Mouse (Mus musculus) neural tube, embryonic 13.5 days (tissue): Measurements from ENCODE around the gene Npas3. TPM values are rescaled to one million over a fixed set of nuclear protein-coding genes. Genes with fewer than 3 reads are reported as not detected.

Experiments used
- ATAC-seq: fragments of 200-750 bp; cut with Nextera tagmentation; 2 replicates; pipeline ENCODE4 v1.8.0; 2017; ENCODE audit warnings: low read depth, mild to moderate bottlenecking, moderate TSS enrichment, moderate library complexity
- H3K27ac ChIP-seq: fragments of 300-500 bp; sonication (generic); replicated peaks from 2 replicates; pipeline ENCODE4 v1.5.1; 2015; ENCODE audit warnings: moderate library complexity, mild to moderate bottlenecking, inconsistent platforms
- H3K27me3 ChIP-seq: fragments of 300-500 bp; sonication (generic); 2 replicates; pipeline ENCODE4 v1.6.1; 2015; ENCODE audit warnings: mild to moderate bottlenecking, inconsistent platforms
- H3K36me3 ChIP-seq: fragments of 300-500 bp; sonication (generic); 2 replicates; pipeline ENCODE4 v1.6.1; 2015; ENCODE audit warnings: mild to moderate bottlenecking, inconsistent platforms
- H3K4me1 ChIP-seq: fragments of 300-500 bp; sonication (generic); replicated peaks from 2 replicates; pipeline ENCODE4 v1.6.1; 2015; ENCODE audit warnings: inconsistent platforms
- H3K4me2 ChIP-seq: fragments of 300-500 bp; sonication (generic); 2 replicates; pipeline ENCODE4 v1.6.1; 2015; ENCODE audit warnings: inconsistent platforms, mild to moderate bottlenecking, moderate library complexity
- H3K4me3 ChIP-seq: fragments of 300-500 bp; sonication (generic); 2 replicates; pipeline ENCODE4 v1.5.1; 2015; ENCODE audit warnings: mild to moderate bottlenecking, inconsistent platforms
- H3K9ac ChIP-seq: fragments of 300-500 bp; sonication (generic); 2 replicates; pipeline ENCODE4 v1.6.1; 2015; ENCODE audit warnings: moderate library complexity, mild to moderate bottlenecking, inconsistent platforms
- H3K9me3 ChIP-seq: fragments of 300-500 bp; sonication (generic); 2 replicates; pipeline ENCODE4 v1.6.1; 2016; ENCODE audit warnings: inconsistent platforms
- WGBS: fragments of 180-500 bp; shearing (Covaris S2); methylation state at CpG from one replicate; pipeline ENCODE4 v1.1.7; 2015; 5-methylcytosine and 5-hydroxymethylcytosine counted together
- polyA plus RNA-seq: library from polyadenylated mRNA; unstranded; fragments of >200 nt; fragmentation: Nextera tagmentation; extraction: Ambion mirVana; gene quantifications from 2 replicates; pipeline ENCODE4 v1.2.1, GENCODE M21; 2015

The Npas3 gene
- polyA plus RNA-seq, 1 experiment from 2014 or later: 21.8 TPM

GRCm38 (mm10) chr12:53864436-53865136, 616.1 kb downstream of the Npas3 start:
- Histone ChIP-seq H3K4me1 (peaks cover 28% of the 10 kb centered on the region), H3K9me3 (no peaks in the 10 kb centered on the region)
- WGBS: 74% methylated on average over 5 of the region's 5 CpGs

GRCm38 (mm10) chr12:53865691-53866090, 617.2 kb downstream of the Npas3 start:
- Histone ChIP-seq H3K27me3 (no peaks in the 10 kb centered on the region), H3K27ac (no peak overlapping the region), H3K4me3 (no peak overlapping the region), H3K4me1 (peaks cover 36% of the 10 kb centered on the region), H3K9me3 (no peaks in the 10 kb centered on the region), H3K4me2 (no peak overlapping the region), H3K9ac (no peak overlapping the region), H3K36me3 (no peaks in the 10 kb centered on the region)
- no peak for ATAC-seq
- WGBS: 34% methylated on average over 2 of the region's 2 CpGs

More at GRCm38 (mm10) chr12:53864436-53865136, 616.1 kb downstream of the Npas3 start:
- no peaks in the 10 kb centered on the region for H3K27me3 ChIP-seq
- no peaks in the 10 kb centered on the region for H3K36me3 ChIP-seq
- H3K4me2 ChIP-seq: no peak overlapping the region
- no peak overlapping the region for H3K9ac ChIP-seq
- H3K4me3 ChIP-seq: no peak overlapping the region
- ATAC-seq: no peak
- H3K27ac ChIP-seq: no peak overlapping the region

GRCm38 (mm10) chr12:53869981-53870380, 621.5 kb downstream of the Npas3 start:
- ATAC-seq: no peak
- Histone ChIP-seq H3K36me3 (no peaks in the 10 kb centered on the region), H3K27me3 (no peaks in the 10 kb centered on the region), H3K9ac (no peak overlapping the region), H3K4me2 (no peak overlapping the region), H3K4me3 (no peak overlapping the region), H3K9me3 (no peaks in the 10 kb centered on the region), H3K4me1 (peaks cover 27% of the 10 kb centered on the region), H3K27ac (no peak overlapping the region)
- WGBS: 43% methylated on average over 4 of the region's 4 CpGs

- H3K4me2 ChIP-seq: no peak overlapping the region
- H3K9ac ChIP-seq: no peak overlapping the region
- WGBS: 41% methylated on average over 3 of the region's 3 CpGs
- no peaks in the 10 kb centered on the region for H3K36me3 ChIP-seq
- H3K27me3 ChIP-seq: no peaks in the 10 kb centered on the region
- H3K9me3 ChIP-seq: peaks cover 4% of the 10 kb centered on the region; the same call in 1 of the 2 replicates
- ATAC-seq: no peak
- no peak overlapping the region for H3K4me3 ChIP-seq
- no peak overlapping the region for H3K27ac ChIP-seq
- H3K4me1 ChIP-seq: peaks cover 1% of the 10 kb centered on the region; the same call in 1 of the 2 replicates
Observed at GRCm38 (mm10) chr12:53875226-53875625, 626.7 kb downstream of the Npas3 start.

- Histone ChIP-seq H3K27me3 (no peaks in the 10 kb centered on the region), H3K9me3 (peaks cover 4% of the 10 kb centered on the region; the same call in 1 of the 2 replicates), H3K36me3 (no peaks in the 10 kb centered on the region), H3K4me3 (no peak overlapping the region), H3K27ac (no peak overlapping the region), H3K4me1 (no peaks in the 10 kb centered on the region; the same call in 1 of the 2 replicates), H3K9ac (no peak overlapping the region), H3K4me2 (no peak overlapping the region)
- WGBS: 86% methylated on average over 5 of the region's 5 CpGs
- ATAC-seq: no peak
Observed at GRCm38 (mm10) chr12:53876693-53877092, 628.2 kb downstream of the Npas3 start.

- no peak for ATAC-seq
Observed at GRCm38 (mm10) chr12:53881684-53882083, 633.2 kb downstream of the Npas3 start.

GRCm38 (mm10) chr12:53882863-53883262, 634.4 kb downstream of the Npas3 start:
- Histone ChIP-seq H3K4me1 (no peaks in the 10 kb centered on the region; the same call in 1 of the 2 replicates), H3K4me2 (no peak overlapping the region), H3K36me3 (no peaks in the 10 kb centered on the region), H3K4me3 (no peak overlapping the region), H3K27ac (no peak overlapping the region), H3K27me3 (no peaks in the 10 kb centered on the region), H3K9ac (no peak overlapping the region), H3K9me3 (peaks cover 4% of the 10 kb centered on the region; the same call in 1 of the 2 replicates)
- ATAC-seq: no peak
- 86% methylated on average over 8 of the region's 8 CpGs for WGBS

More at GRCm38 (mm10) chr12:53881684-53882083, 633.2 kb downstream of the Npas3 start:
- no peaks in the 10 kb centered on the region for H3K36me3 ChIP-seq
- no peak overlapping the region for H3K9ac ChIP-seq
- H3K27ac ChIP-seq: no peak overlapping the region
- H3K4me3 ChIP-seq: no peak overlapping the region
- no peaks in the 10 kb centered on the region for H3K4me1 ChIP-seq
- H3K9me3 ChIP-seq: peaks cover 4% of the 10 kb centered on the region; the same call in 1 of the 2 replicates
- no peaks in the 10 kb centered on the region for H3K27me3 ChIP-seq
- H3K4me2 ChIP-seq: no peak overlapping the region
- WGBS: 71% methylated on average over 4 of the region's 4 CpGs

- no peak overlapping the region for H3K4me3 ChIP-seq
- H3K36me3 ChIP-seq: no peaks in the 10 kb centered on the region
- no peak overlapping the region for H3K27ac ChIP-seq
- no peaks in the 10 kb centered on the region for H3K9me3 ChIP-seq
- no peak overlapping the region for H3K9ac ChIP-seq
- WGBS: 57% methylated on average over 4 of the region's 4 CpGs
- ATAC-seq: no peak
- no peak overlapping the region for H3K4me2 ChIP-seq
- H3K27me3 ChIP-seq: no peaks in the 10 kb centered on the region
- no peaks in the 10 kb centered on the region; the same call in 1 of the 2 replicates for H3K4me1 ChIP-seq
Observed at GRCm38 (mm10) chr12:53888624-53889023, 640.1 kb downstream of the Npas3 start.

GRCm38 (mm10) chr12:53895909-53896308, 647.4 kb downstream of the Npas3 start:
- ATAC-seq: no peak
- no peak overlapping the region for H3K4me2 ChIP-seq
- WGBS: 90% methylated on average over 5 of the region's 5 CpGs
- H3K4me3 ChIP-seq: no peak overlapping the region
- H3K9me3 ChIP-seq: no peaks in the 10 kb centered on the region
- H3K27ac ChIP-seq: no peak overlapping the region
- H3K4me1 ChIP-seq: no peaks in the 10 kb centered on the region
- H3K9ac ChIP-seq: no peak overlapping the region
- H3K27me3 ChIP-seq: no peaks in the 10 kb centered on the region
- no peaks in the 10 kb centered on the region for H3K36me3 ChIP-seq

- 81% methylated on average over 8 of the region's 8 CpGs for WGBS
- Histone ChIP-seq H3K36me3 (no peaks in the 10 kb centered on the region), H3K27me3 (no peaks in the 10 kb centered on the region), H3K4me2 (no peak overlapping the region), H3K4me3 (no peak overlapping the region), H3K9ac (no peak overlapping the region), H3K9me3 (no peaks in the 10 kb centered on the region), H3K4me1 (peaks cover 10% of the 10 kb centered on the region; the same call in 1 of the 2 replicates), H3K27ac (no peak overlapping the region)
- ATAC-seq: no peak
Observed at GRCm38 (mm10) chr12:53908761-53909160, 660.3 kb downstream of the Npas3 start.

GRCm38 (mm10) chr12:53910192-53910591, 661.7 kb downstream of the Npas3 start:
- no peaks in the 10 kb centered on the region for H3K9me3 ChIP-seq
- WGBS: 81% methylated on average over 2 of the region's 2 CpGs

GRCm38 (mm10) chr12:53922153-53922552, 673.7 kb downstream of the Npas3 start:
- Histone ChIP-seq H3K4me1 (peaks cover 25% of the 10 kb centered on the region), H3K27me3 (no peaks in the 10 kb centered on the region), H3K9me3 (no peaks in the 10 kb centered on the region), H3K9ac (no peak overlapping the region), H3K27ac (no peak overlapping the region), H3K4me2 (no peak overlapping the region), H3K4me3 (no peak overlapping the region), H3K36me3 (no peaks in the 10 kb centered on the region)
- 92% methylated on average over 7 of the region's 7 CpGs for WGBS
- ATAC-seq: no peak

More at GRCm38 (mm10) chr12:53910192-53910591, 661.7 kb downstream of the Npas3 start:
- Histone ChIP-seq H3K36me3 (no peaks in the 10 kb centered on the region), H3K27ac (no peak overlapping the region), H3K4me3 (no peak overlapping the region), H3K4me1 (peaks cover 13% of the 10 kb centered on the region), H3K9ac (no peak overlapping the region), H3K27me3 (no peaks in the 10 kb centered on the region), H3K4me2 (no peak overlapping the region)
- no peak for ATAC-seq
